Mouse (Mus musculus): Measurements from ENCODE around the gene Crtc3.

- TF ChIP-seq POLR2A (IDR thresholded peaks at IDR 0.05; ENCODE audit: extremely low read depth, insufficient read depth, low read length) (no peak), CTCF (IDR thresholded peaks at IDR 0.05; ENCODE audit: extremely low read depth, insufficient read depth, low read length) (0 out of 2 replicates have a peak, but pooled peaks have one; percentile 18)
Measured at GRCm38 (mm10) chr7:80616096-80616495, 72.6 kb downstream of the Crtc3 start.
